Mouse (Mus musculus) liver, adult (tissue): ENCODE measurements around the gene Slc4a2.

Experiments
- GATA4 ChIP-seq: IDR thresholded peaks from 2 replicates; pipeline ENCODE4 v1.6.1; 2014; ENCODE audit warnings: mild to moderate bottlenecking, low read length; ENCODE audit not compliant: insufficient replicate concordance

Gene Slc4a2

DNA sequence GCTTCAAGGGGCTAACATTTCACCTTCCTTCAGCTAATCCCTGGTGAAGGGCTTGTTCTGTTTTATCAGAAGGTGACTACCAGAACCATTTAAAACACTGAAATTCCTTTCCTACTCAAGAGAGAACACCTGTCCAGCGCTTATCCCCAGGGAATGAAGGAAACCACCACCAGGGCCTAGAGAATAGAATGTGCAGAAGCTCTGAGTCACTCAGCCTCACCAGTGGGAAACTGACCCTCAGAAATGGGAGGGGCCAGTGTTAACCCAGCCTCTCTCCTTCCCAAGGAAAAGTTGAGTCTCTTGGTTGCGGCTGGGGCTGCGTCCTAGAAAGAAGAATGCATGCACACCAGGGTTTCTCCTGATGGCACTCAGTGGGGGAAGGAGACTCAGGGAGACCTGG is 31.4 kb downstream of the Slc4a2 start:
- no peak for TF ChIP-seq GATA4

DNA sequence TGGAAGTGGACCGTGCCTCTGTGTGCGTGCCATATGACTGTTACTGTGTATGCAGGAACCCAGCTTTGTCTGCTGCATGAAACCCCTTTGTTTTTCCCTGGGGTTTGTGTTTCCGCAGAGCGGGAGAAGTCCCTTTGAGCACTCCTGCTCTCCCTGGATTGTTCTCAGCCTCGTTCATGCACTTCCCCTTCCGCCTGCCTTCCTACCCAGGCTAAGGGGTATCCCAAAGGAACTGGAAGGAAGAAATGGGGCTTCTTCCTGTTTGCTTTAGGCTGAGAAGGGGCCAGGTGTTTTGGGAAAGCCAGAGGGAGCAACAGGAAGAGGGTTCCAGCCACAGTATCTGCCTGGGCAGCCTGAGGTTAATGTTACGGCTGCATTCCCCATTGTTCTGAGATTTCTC is 32.0 kb downstream of the Slc4a2 start:
- TF ChIP-seq GATA4 = no peak

DNA sequence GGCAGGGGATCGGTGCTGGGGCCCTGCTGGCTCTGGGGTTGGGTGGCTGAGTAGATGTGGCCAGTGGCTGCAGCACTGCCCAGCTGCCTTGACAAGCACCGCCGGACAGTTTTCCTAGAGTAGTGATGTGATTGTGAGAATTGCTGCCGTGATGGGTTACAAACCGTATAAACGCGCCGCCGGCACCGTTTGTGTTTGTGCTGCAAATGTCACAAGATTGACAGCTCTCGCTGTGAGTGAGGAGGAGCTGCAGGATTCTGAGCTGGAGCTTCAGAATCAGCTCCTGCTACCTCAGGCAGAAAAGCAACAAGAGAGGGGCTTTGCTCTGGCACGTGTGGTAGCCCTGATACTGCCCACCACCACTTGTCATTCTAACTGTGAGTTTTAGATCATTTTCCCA is 43.1 kb downstream of the Slc4a2 start:
- no peak for TF ChIP-seq GATA4

DNA sequence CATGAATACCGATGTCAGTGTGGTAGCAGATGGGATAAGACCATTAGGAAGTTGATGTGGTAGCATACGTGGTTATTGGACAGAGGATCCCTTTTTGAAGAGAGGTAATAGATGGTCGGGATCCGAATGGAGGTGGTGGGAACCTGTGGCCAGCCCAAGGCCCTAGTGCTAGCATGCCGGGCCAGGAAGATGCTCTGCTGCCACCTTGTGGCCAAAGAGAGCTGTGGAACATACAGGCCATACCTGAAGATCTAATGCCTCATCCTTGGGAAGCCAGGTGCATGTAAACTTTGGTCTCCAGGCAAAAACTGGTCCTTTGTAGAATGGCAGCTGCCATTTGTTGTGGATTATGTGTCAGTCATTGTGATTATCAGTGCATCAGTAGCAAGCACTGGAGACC is 47.0 kb downstream of the Slc4a2 start:
- TF ChIP-seq GATA4 = no peak

DNA sequence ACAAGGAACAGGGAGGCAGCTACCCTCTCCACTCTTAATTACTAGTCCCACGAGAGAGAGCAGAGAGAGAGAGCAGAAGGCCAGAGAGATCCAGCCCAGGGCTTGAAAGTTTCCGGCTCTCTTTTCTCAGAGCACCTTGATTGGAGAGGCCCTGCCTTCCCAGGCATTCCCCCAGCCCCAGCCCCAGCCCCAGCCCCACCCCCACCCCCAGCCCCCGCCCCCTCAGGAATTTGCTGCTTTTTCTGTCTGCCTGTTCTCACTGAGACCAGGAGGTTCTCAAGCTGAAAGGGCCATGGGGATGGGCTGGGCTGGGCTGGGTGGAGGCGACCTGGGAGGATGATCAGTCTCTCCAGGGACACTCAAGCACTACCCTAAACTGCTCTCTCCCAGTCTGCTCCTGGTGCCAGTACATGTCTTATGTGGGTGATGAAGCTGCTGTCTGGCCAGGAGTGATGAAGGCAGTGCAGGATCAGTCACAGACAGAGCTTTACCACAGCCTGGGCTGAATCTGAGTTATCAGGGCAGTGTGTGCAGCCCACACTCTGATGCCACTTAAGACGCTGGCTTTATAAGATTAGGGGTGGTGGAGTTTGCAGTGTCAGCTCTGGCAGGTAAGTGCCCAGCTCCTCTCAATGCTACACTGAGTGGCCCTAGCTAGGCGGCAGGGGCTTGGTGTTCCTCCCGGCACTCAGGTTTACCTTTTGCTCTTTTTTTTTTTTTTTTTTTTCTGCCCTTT is 49.4 kb downstream of the Slc4a2 start:
- TF ChIP-seq GATA4 = no peak

DNA sequence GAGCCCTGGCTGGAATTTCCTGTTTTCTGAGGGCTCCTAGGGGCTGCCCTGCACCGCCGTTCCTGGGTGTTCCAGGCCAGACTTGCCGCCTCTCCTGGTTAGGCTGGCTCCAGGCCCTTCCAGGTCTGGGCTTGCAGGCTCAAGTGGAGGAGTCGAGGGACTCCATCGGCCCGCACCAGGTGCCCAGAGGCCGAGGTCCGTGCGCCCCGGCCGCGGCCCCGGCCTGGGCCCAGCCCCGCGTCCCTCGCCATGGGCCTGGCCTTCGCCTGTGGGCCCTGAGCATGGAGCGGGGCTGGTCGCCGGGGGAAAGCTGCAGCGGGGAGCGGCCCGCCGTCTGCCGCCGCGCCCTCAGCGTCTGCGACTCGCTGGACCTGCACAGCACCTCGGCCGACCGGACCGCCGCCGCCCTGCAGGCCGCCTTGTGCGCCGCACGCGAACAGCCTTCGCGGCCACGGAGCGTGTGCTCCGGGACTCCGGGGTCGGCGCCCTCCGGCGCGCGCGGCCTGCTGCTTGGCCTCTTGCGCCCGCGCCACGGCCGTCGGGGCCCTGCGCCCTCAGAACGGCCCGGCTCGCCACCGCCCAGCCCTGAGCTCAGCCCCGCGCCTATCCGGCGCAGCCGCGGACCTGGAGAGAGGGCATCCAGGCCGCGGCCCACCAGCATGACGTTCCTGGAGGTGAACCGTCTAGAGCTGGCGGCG is 50.5 kb downstream of the Slc4a2 start:
- no peak for TF ChIP-seq GATA4

DNA sequence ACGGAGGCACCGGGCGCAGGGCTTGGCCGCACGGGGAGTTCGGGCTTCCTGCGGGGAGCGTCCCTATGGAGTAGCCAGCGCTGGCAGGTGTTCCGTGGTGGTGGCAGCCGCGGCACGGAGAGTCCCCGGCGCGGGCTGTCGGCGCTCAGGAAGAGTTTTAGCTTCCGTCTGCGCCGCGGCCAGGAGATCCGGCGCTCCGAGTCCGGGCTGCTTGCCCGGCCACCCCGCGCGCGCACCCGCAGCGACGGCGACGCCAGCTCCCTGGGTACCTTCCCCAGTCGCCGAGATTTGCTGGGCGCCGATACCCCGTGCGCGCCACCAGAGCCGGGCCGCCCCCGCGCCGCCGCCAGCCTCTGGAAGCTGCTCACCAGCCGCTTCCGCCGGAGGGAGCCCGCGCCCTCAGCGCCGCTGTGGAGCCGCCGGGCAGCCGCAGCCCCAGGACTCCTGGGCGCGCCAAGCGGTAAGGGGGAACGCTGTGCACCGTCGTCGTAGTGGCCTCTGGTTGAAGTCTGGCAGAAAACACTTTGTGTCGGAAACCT is 51.2 kb downstream of the Slc4a2 start:
- TF ChIP-seq GATA4 = no peak

DNA sequence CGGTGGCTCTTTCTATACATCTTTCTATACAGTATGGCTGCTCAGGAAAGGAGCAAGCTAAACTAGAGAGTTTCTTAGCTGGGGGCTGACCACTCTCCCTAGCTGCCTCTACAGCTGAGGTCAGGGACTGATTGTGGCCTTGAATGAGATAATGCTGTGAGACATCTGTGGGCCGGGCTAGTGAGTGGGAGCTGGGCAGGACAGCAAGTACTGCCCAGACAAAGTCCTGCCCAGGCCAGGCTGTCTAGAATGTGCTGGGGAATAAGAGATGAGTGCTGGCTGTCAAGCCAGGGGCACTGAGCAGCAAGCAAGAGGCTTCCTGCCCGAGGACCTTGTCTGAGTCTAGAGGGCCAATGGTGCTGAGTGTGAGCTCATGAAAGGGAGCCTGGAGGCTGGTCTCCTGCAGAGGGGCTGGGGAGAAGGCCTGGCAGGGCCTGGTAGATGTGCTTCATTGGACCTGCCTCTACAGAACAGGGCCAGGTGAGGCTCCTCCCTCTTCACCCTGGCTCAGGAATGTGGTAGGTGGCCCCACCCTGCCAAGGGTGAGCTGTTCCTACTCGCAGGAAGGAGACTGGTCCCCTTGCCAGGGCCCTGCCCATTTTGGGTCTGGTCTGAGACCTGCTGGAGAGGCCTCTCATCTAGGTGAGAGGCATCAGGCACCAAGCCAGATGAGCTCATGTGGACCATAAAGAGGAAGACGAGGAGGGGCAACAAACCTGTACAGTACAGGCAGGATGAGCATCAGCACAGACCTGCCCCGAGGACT is 52.0 kb downstream of the Slc4a2 start:
- no peak for TF ChIP-seq GATA4

DNA sequence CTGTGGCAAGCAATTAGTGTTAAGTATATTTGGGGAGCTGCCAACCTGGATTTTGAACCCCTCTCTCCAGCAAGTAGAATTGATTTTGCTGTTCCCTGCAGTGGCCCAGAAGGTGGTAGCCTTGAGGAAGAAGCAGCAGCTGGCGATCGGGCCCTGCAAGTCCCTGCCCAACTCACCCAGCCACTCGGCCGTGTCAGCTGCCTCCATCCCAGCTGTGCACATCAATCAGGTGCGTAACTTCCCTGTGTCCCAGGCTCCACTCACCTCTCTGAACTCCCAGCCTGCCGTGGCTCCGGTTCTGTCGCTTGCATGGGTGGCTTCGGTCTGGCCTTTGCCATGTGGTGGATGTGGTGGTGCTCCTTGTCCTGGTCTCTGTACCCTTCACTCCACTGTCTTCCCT is 54.3 kb downstream of the Slc4a2 start:
- TF ChIP-seq GATA4 = no peak

DNA sequence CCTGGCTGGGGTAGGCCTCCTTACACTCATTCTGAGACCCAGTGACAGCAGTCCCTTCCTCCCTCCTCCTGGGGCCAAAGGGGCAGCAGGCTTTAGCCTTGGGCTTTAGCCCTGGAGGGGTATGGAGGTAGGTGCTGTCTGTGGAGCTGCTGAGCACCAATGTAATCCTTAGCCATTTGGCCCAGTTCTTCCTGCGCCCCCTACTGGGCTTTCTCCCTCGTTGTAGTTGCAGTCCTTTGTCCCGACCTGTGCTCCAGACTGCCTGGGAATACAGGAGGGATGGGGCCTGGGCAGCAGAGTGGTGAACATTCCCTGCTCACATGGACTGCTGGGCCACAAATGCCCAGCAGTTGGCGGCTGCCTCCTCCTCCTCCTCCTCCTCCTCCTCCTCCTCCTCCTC is 58.0 kb downstream of the Slc4a2 start:
- TF ChIP-seq GATA4 = no peak

DNA sequence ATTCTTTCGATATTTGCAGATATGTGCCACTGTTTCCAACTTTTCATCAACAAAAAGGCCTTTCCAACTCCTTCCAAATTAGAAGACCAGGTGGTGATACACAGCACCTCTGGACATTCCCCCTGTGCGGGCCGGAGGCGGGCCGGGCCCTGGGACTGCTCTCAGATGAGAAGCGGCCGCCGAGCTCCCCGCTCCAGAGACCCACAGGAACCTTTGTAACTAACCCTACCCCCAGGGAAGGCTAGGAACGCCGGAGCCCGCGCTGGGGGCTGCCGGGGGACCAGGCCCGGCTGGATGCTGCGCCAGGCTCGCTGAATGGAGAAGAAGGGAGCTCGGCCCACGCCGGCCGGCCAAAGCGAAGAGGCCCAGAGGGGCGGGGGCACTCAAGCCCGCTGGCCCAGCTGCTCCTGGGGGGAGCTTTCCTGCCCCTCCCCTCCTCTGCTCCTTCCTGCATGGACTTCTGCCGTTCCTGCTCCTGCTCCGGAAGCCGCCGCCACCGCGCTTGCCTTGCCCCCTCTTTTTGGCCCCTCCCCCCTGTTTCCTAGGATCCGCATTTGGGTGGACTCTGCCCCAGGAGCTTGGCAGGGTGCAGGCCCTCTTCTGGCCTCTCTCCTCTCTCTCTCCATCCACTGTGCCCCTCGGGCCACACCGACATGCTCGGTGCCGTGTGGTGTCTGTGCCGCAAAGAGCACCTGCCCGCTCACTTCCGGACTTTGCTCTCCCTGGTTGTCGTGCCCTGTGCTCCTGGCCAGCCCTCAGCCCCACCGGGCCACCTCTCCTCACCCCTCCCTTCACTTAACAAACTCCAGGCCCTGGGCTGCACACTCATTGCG is 58.8 kb downstream of the Slc4a2 start:
- no peak for TF ChIP-seq GATA4

DNA sequence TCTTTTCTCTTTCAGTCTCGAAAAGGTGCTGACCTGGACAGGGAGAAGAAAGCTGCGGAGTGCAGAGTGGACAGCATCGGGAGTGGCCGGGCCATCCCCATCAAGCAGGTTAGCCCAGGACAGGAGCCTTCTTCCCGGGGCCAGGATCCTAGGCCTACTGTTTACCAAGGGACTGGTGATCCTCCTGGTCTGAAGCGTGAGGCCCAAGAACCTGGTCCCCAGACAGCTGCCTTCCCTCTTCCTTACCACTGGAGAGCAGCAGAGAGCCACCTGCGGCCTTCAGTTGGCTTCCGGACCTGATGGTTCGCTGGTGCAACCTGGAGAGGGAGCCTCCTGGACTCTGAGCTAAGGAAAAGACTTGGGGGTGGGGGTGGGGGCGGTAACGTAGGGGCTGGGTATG is 59.7 kb downstream of the Slc4a2 start:
- TF ChIP-seq GATA4 = no peak

DNA sequence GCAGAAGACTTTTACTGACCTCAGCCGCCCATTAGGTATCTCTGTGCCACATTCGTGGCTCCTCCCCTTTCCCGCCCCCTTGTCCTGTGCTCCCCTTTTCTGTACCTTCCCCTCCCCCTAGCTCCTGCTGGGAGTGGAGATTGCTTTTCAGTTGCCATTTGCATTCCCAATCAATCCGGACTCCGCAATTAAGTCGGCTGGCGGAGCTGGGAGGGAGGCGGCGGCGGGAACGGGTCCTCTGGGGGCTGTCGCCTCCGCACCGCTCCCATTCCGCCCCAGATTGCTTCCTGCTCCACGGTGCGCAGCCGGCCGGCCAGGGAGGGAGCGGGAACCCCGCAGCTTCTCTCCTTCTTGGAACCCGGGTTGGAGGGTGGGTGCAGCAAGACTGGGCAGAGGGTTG is 61.3 kb downstream of the Slc4a2 start:
- no peak for TF ChIP-seq GATA4

DNA sequence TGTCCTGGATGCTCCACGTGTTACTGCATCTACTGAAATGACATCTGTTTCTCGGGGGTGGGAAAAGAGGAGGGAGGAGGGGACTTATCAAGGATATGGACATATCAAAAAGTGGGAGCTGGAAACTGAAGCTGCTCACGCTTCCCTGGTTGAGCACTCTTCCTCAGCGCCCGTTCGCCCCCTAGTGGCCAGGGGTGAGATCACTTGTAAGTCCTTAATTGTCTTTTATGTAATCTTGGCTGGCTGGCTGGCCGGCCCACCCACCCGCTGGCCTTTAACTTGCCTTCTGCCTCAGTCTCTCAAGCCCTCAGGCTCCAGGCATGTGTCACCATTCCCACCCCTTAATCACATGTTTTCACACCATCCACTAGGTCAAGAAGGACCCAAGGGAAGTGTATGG is 62.5 kb downstream of the Slc4a2 start:
- no peak for TF ChIP-seq GATA4

DNA sequence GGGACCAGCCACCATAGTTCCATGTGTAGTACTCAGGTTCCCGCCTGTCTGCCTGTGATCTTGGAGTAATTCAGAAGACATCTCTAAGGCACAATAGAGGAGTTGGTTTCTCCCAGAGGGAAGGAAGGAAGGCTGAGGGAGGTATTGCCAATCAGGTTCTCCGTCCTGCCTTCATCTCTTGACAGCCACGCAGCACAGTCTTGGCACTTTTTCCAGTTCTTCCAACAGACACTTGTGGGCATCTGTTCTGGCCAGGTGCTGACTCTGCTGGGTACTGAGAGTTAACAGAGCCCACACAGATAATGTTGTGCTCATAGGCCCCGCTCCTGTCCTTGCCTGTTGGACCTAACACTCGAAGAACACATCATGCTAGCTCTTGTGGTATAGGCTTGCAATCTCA is 63.1 kb downstream of the Slc4a2 start:
- TF ChIP-seq GATA4 = no peak
